Mouse (Mus musculus): Measurements from ENCODE around the gene Isl2.
A peak's percentile ranks its signal among the peaks of the same experiment; 100 is the strongest.

DNA sequence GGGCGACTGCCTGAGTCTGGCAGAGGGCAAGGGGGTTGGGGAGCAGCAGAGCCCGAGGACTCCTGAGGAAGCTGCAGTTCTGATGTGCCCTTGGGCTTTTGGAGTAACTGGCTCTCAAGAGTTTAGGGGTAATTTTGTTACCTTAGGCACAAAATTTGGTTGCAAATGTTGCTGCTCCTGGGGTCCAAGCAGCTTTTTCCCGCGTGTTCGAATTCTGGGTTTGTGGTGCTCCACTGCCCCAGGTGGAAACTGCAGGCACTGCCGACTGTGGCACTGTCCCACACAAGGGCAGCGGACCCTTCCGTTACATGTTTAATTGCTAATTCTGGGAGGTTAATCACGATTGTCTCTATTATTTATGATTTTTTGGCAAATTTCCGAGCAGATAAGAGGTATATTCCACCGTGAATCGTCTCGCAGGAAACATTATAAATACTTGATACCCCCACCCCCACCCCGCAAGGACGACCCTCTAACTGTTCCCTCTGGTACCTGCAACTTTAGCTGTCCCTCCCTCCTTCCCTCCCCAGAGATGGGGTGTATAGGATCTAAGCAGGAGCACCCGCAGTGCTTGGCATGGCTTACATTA is 10.9 kb downstream of the Isl2 start:
- TF ChIP-seq CTCF (IDR thresholded peaks at IDR 0.05; ENCODE audit: low read depth) (peak; percentile 43), EP300 (IDR thresholded peaks at IDR 0.05; ENCODE audit: low read depth) (no peak)
